Mouse (Mus musculus) stomach, adult 2 months (tissue): ENCODE measurements around the gene Rnf149. TPM values are rescaled to one million over a fixed set of nuclear protein-coding genes. Genes with fewer than 3 reads are reported as not detected.

ENCODE experiments used
- polyA plus RNA-seq: library from polyadenylated mRNA; depleted of rRNA; stranded (reverse); fragments of >200 nt; gene quantifications from 2 replicates; pipeline ENCODE4 v1.2.3, GENCODE M21; 2012; rRNA removed

The Rnf149 gene
- polyA plus RNA-seq = 25.7 and 38.6 TPM in 2 replicates

DNA sequence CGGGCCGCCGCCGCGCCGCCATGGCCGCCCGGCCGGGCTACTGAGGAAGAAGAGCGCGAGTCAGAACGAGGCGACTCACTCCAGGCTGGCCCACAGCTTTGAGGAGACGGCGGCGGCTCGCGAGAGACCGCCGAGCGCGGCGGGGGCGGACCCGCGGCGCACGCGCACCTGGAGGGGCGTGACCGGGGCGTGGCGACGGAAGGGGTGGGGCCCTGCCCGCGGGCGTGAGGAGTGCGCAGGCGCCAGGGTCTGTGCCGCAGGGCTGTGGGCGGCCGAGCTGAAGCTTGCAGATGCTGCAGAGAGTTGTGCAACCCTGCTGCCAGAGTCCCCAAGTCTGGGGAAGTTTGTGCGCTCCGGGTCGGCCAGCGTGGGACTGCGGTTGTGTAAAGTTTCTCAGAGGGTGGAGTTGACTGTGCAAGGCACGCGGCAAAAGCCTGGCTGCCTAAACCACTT lies at the start of gene Rnf149:
Gene Rnf149, minus strand, starts transcription at position 153 of the 453 bp plus-strand sequence.

DNA sequence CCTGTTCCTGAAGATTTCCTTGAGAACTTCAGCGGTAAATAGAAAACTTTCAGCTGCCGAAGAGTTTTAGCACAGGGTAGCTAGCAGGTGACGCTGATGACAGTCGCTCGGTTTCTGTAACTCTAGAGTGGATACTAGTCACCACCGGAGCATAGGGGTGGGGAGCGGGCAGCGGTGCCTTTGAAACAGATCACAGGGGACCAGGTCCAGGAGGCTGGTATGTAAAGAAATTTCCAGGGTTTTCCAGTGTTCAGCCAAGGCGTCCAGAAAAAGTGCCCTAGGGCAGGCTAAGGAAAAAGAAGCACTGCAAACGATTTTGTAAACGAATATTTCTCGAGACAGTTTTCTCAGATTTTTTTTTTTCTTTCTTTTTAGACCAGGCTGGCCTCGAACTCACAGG lies 42.4 kb downstream of the Rnf149 start, which contains the start of gene Cnot11:
Gene Cnot11, plus strand, starts transcription at position 162 of the 400 bp plus-strand sequence.

Other genes with a start within 250 kb of the Rnf149 start
- 14.4 and 27.1 TPM in 2 replicates for gene Rpl31, start 209.6 kb downstream of the Rnf149 start, polyA plus RNA-seq
- 6.3 and 8.3 TPM in 2 replicates for gene Tbc1d8, start 98.7 kb downstream of the Rnf149 start, polyA plus RNA-seq
- 10.4 and 16.4 TPM in 2 replicates for gene Cnot11, start 42.4 kb downstream of the Rnf149 start, polyA plus RNA-seq
- gene Creg2, start 74.1 kb upstream of the Rnf149 start, polyA plus RNA-seq = 0.10 and 0.14 TPM in 2 replicates
- gene Rfx8, start 143.6 kb upstream of the Rnf149 start, polyA plus RNA-seq = 0.04 and 0.05 TPM in 2 replicates
- gene Gm3646, start 227.9 kb upstream of the Rnf149 start, polyA plus RNA-seq = not detected in 2 replicates